ENCODE assay signal across 8 mouse cellular contexts in genomic region chr8:84731371-84732177, GRCm38 (mm10). TPM values are rescaled to one million over a fixed set of nuclear protein-coding genes. Genes with fewer than 3 reads are reported as not detected.
DNase-seq lines count a peak whose midpoint lies in the region; ATAC-seq and TF ChIP-seq lines count a peak whose summit lies in the region.

No protein-coding gene starts in this region.

- no peak overlapping the region for H3K9ac ChIP-seq in lung, embryonic 14.5 days
- H3K9ac ChIP-seq in intestine, embryonic 16.5 days (ENCODE audit: low read depth, low read length), result peak overlapping the region; percentile 51; the same call in 1 of the 2 replicates
- no peak overlapping the region for H3K9ac ChIP-seq in neural tube, embryonic 15.5 days (replicated peaks)

- no peaks in the 10 kb centered on the region for H3K27me3 ChIP-seq in lung, embryonic 14.5 days (ENCODE audit: insufficient read depth, low read length)
- 0 out of 2 replicates have a peak, but pooled peaks cover 5% of the 10 kb centered on the region for H3K27me3 ChIP-seq in intestine, embryonic 16.5 days (replicated peaks; ENCODE audit: control insufficient read depth, insufficient read depth, low read length)
- H3K27me3 ChIP-seq in neural tube, embryonic 15.5 days (replicated peaks), result peaks cover 14% of the 10 kb centered on the region

- peaks cover 44% of the 10 kb centered on the region for H3K4me1 ChIP-seq in lung, embryonic 14.5 days (ENCODE audit: insufficient read depth)
- peaks cover 32% of the 10 kb centered on the region for H3K4me1 ChIP-seq in intestine, embryonic 16.5 days (ENCODE audit: control insufficient read depth, insufficient read depth, low read length)
- peaks cover 84% of the 10 kb centered on the region for H3K4me1 ChIP-seq in neural tube, embryonic 15.5 days
- H3K4me1 ChIP-seq in lung, adult 2 months (ENCODE audit: control insufficient read depth, insufficient read depth, low read length), result peaks cover 41% of the 10 kb centered on the region

- H3K4me3 ChIP-seq in lung, embryonic 14.5 days (ENCODE audit: low read depth, low read length), result no peak overlapping the region
- H3K4me3 ChIP-seq in intestine, embryonic 16.5 days (ENCODE audit: low read length), result no peak overlapping the region
- H3K4me3 ChIP-seq in neural tube, embryonic 15.5 days (replicated peaks), result no peak overlapping the region
- H3K4me3 ChIP-seq in lung, adult 2 months (replicated peaks; ENCODE audit: extremely low read depth, low read depth, low read length), result no peak overlapping the region

- H3K27ac ChIP-seq in lung, embryonic 14.5 days (ENCODE audit: low read depth), result peak overlapping the region; percentile 89
- 0 out of 2 replicates have a peak overlapping the region, but pooled peaks have one; percentile 50 for H3K27ac ChIP-seq in intestine, embryonic 16.5 days (ENCODE audit: low read length)
- H3K27ac ChIP-seq in neural tube, embryonic 15.5 days (replicated peaks), result peak overlapping the region; percentile 80

- TF ChIP-seq POLR2A in lung, adult 2 months (IDR thresholded peaks at IDR 0.05; ENCODE audit: borderline replicate concordance, extremely low read depth, low read depth, low read length), result no peak

- H3K9me3 ChIP-seq in lung, embryonic 14.5 days (ENCODE audit: low read depth, low read length), result no peaks in the 10 kb centered on the region
- no peaks in the 10 kb centered on the region for H3K9me3 ChIP-seq in intestine, embryonic 16.5 days (ENCODE audit: control insufficient read depth, low read length)
- H3K9me3 ChIP-seq in neural tube, embryonic 15.5 days (replicated peaks), result no peaks in the 10 kb centered on the region

- H3K36me3 ChIP-seq in lung, embryonic 14.5 days (ENCODE audit: insufficient read depth), result peaks cover 22% of the 10 kb centered on the region
- no peaks in the 10 kb centered on the region for H3K36me3 ChIP-seq in intestine, embryonic 16.5 days (ENCODE audit: control insufficient read depth, insufficient read depth, low read length)
- no peaks in the 10 kb centered on the region for H3K36me3 ChIP-seq in neural tube, embryonic 15.5 days

- no peak for ATAC-seq in lung, embryonic 14.5 days (ENCODE audit: insufficient read depth)
- 0 out of 2 replicates have a peak, but pooled peaks have one; percentile 19 for ATAC-seq in intestine, embryonic 16.5 days
- ATAC-seq in neural tube, embryonic 15.5 days (ENCODE audit: low FRiP score), result no peak

- DNase-seq in adrenal gland, postnatal 10 days, result peak; percentile 60
- no peak for DNase-seq in adrenal gland, postnatal 4 days (ENCODE audit: low spot score in 2 of 2)
- no peak for DNase-seq in lung, embryonic 14.5 days
- no peak for DNase-seq in lung, postnatal 14 days
- no peak for DNase-seq in kidney, postnatal 14 days
- no peak for DNase-seq in lung, adult 2 months

- peak overlapping the region; percentile 29; the same call in 1 of the 2 replicates for H3K4me2 ChIP-seq in lung, embryonic 14.5 days
- H3K4me2 ChIP-seq in intestine, embryonic 16.5 days (ENCODE audit: low read depth, low read length), result no peak overlapping the region
- H3K4me2 ChIP-seq in neural tube, embryonic 15.5 days, result no peak overlapping the region

- no peak for TF ChIP-seq CTCF in lung, embryonic 14.5 days (IDR thresholded peaks at IDR 0.05; ENCODE audit: low read depth)
- TF ChIP-seq CTCF in lung, adult 2 months (IDR thresholded peaks at IDR 0.05; ENCODE audit: insufficient read depth, low read length), result no peak

- 51% methylated on average over 11 of the region's 11 CpGs for WGBS in lung, embryonic 14.5 days
- 60% methylated on average over 11 of the region's 11 CpGs for WGBS in intestine, embryonic 16.5 days
- 62% methylated on average over 11 of the region's 11 CpGs for WGBS in neural tube, embryonic 15.5 days
- 42% methylated on average over 11 of the region's 11 CpGs for WGBS in lung, adult 2 months

RNA-seq across cellular contexts. Expression of gene G430095P16Rik, which starts 8.8 kb away (rescaled TPM):
- total RNA-seq in adrenal gland, postnatal 10 days (2021), result under 1 TPM; 0.51 to 0.88 TPM
- 1 to 10 TPM; 1.2 TPM for total RNA-seq in adrenal gland, postnatal 4 days (2021)
- polyA plus RNA-seq in lung, embryonic 14.5 days (2014; fragmentation: Nextera tagmentation; extraction: Ambion mirVana), result 2.7 and 2.8 TPM in 2 replicates
- 2.0 and 2.6 TPM in 2 replicates for polyA plus RNA-seq in intestine, embryonic 16.5 days (2015; fragmentation: Nextera tagmentation; extraction: Ambion mirVana)
- polyA plus RNA-seq in neural tube, embryonic 15.5 days (2015; fragmentation: Nextera tagmentation; extraction: Ambion mirVana), result 1.4 and 1.8 TPM in 2 replicates
- 2.0 and 2.8 TPM in 2 replicates for polyA plus RNA-seq in lung, adult 2 months (2012; rRNA removed)

RNA-seq across cellular contexts. Expression of gene Lyl1, which starts 30.3 kb away (rescaled TPM):
- 1 to 10 TPM; 7.8 to 8.5 TPM for total RNA-seq in adrenal gland, postnatal 10 days (2021)
- 1 to 10 TPM; 6.5 to 7.2 TPM for total RNA-seq in adrenal gland, postnatal 4 days (2021)
- polyA plus RNA-seq in lung, embryonic 14.5 days (2014; fragmentation: Nextera tagmentation; extraction: Ambion mirVana), result 12.0 and 12.5 TPM in 2 replicates
- 4.9 and 5.0 TPM in 2 replicates for polyA plus RNA-seq in intestine, embryonic 16.5 days (2015; fragmentation: Nextera tagmentation; extraction: Ambion mirVana)
- 3.1 and 6.1 TPM in 2 replicates for polyA plus RNA-seq in neural tube, embryonic 15.5 days (2015; fragmentation: Nextera tagmentation; extraction: Ambion mirVana)
- polyA plus RNA-seq in lung, adult 2 months (2012; rRNA removed), result 20.2 and 21.9 TPM in 2 replicates

RNA-seq across cellular contexts. Expression of gene Nacc1, which starts 43.9 kb away (rescaled TPM):
- 10 to 100 TPM; 59.1 to 62.9 TPM for total RNA-seq in adrenal gland, postnatal 10 days (2021)
- 10 to 100 TPM; 88.9 to 89.0 TPM for total RNA-seq in adrenal gland, postnatal 4 days (2021)
- polyA plus RNA-seq in lung, embryonic 14.5 days (2014; fragmentation: Nextera tagmentation; extraction: Ambion mirVana), result 29.8 and 33.8 TPM in 2 replicates
- polyA plus RNA-seq in intestine, embryonic 16.5 days (2015; fragmentation: Nextera tagmentation; extraction: Ambion mirVana), result 11.0 and 14.8 TPM in 2 replicates
- 12.3 and 14.1 TPM in 2 replicates for polyA plus RNA-seq in neural tube, embryonic 15.5 days (2015; fragmentation: Nextera tagmentation; extraction: Ambion mirVana)
- polyA plus RNA-seq in lung, adult 2 months (2012; rRNA removed), result 72.5 and 81.8 TPM in 2 replicates

RNA-seq across cellular contexts. Expression of gene Trmt1, which starts 45.5 kb away (rescaled TPM):
- total RNA-seq in adrenal gland, postnatal 10 days (2021), result 10 to 100 TPM; 63.4 to 82.8 TPM
- total RNA-seq in adrenal gland, postnatal 4 days (2021), result 100 to 1,000 TPM; 122 to 124 TPM
- 66.1 and 68.6 TPM in 2 replicates for polyA plus RNA-seq in lung, embryonic 14.5 days (2014; fragmentation: Nextera tagmentation; extraction: Ambion mirVana)
- polyA plus RNA-seq in intestine, embryonic 16.5 days (2015; fragmentation: Nextera tagmentation; extraction: Ambion mirVana), result 60.0 and 67.1 TPM in 2 replicates
- 66.7 and 75.1 TPM in 2 replicates for polyA plus RNA-seq in neural tube, embryonic 15.5 days (2015; fragmentation: Nextera tagmentation; extraction: Ambion mirVana)
- 87.5 and 99.1 TPM in 2 replicates for polyA plus RNA-seq in lung, adult 2 months (2012; rRNA removed)
